Mouse (Mus musculus) embryonic facial prominence, embryonic 14.5 days (tissue): ENCODE results near the gene Map3k19. TPM values are rescaled to one million over a fixed set of nuclear protein-coding genes. Genes with fewer than 3 reads are reported as not detected.

Experiments used
- ATAC-seq: fragments of 200-750 bp; cut with Nextera tagmentation; 2 replicates; pipeline ENCODE4 v1.8.0; 2017; ENCODE audit warnings: low read depth, moderate number of reproducible peaks, moderate TSS enrichment
- DNase-seq: peaks from one replicate; pipeline ENCODE4 v3.0.0-alpha.2; 2015; ENCODE audit warnings: low spot score
- H3K27ac ChIP-seq: fragments of 300-500 bp; sonication (generic); replicated peaks from 2 replicates; pipeline ENCODE4 v1.5.1; 2014; ENCODE audit warnings: low read depth, mild to moderate bottlenecking, low read length, moderate library complexity
- H3K27me3 ChIP-seq: fragments of 300-500 bp; sonication (generic); replicated peaks from 2 replicates; pipeline ENCODE4 v1.6.1; 2014; ENCODE audit warnings: low read length; ENCODE audit not compliant: control insufficient read depth, insufficient read depth
- H3K36me3 ChIP-seq: fragments of 300-500 bp; sonication (generic); 2 replicates; pipeline ENCODE4 v1.6.1; 2014; ENCODE audit warnings: low read length, mixed read lengths; ENCODE audit not compliant: control insufficient read depth, insufficient read depth
- H3K4me1 ChIP-seq: fragments of 300-500 bp; sonication (generic); 2 replicates; pipeline ENCODE4 v1.6.1; 2014; ENCODE audit warnings: antibody characterized with exemption, low read length; ENCODE audit not compliant: control insufficient read depth, insufficient read depth
- H3K4me2 ChIP-seq: fragments of 300-500 bp; sonication (generic); 2 replicates; pipeline ENCODE4 v1.6.1; 2014; ENCODE audit warnings: low read depth, mild to moderate bottlenecking, low read length, moderate library complexity, mixed read lengths
- H3K4me3 ChIP-seq: fragments of 300-500 bp; sonication (generic); 2 replicates; pipeline ENCODE4 v1.5.1; 2014; ENCODE audit warnings: low read depth, mild to moderate bottlenecking, low read length
- H3K9ac ChIP-seq: fragments of 300-500 bp; sonication (generic); 2 replicates; pipeline ENCODE4 v1.6.1; 2014; ENCODE audit warnings: low read depth, mild to moderate bottlenecking, low read length, moderate library complexity, mixed read lengths
- H3K9me3 ChIP-seq: fragments of 300-500 bp; sonication (generic); 2 replicates; pipeline ENCODE4 v1.6.1; 2016; ENCODE audit warnings: low read length; ENCODE audit not compliant: control insufficient read depth
- WGBS: fragments of 180-500 bp; shearing (Covaris S2); extraction: QIAGEN DNeasy Blood & Tissue Kit; methylation state at CpG from one replicate; pipeline ENCODE4 v1.1.7; 2014; 5-methylcytosine and 5-hydroxymethylcytosine counted together
- polyA plus RNA-seq: library from polyadenylated mRNA; unstranded; fragments of >200 nt; fragmentation: Nextera tagmentation; extraction: Ambion mirVana; gene quantifications from 2 replicates; pipeline ENCODE4 v1.2.1, GENCODE M21; 2014

The Map3k19 gene
- polyA plus RNA-seq, 1 experiment from 2014 or later = 0.95 TPM

GRCm38 (mm10) chr1:127788943-127789342, 65.9 kb downstream of the Map3k19 start:
- no peak overlapping the region for H3K4me3 ChIP-seq
- no peak overlapping the region for H3K4me2 ChIP-seq
- H3K9ac ChIP-seq = no peak overlapping the region
- no peaks in the 10 kb centered on the region for H3K27me3 ChIP-seq
- H3K9me3 ChIP-seq = no peaks in the 10 kb centered on the region
- no peak for ATAC-seq
- WGBS = 57% methylated on average over 6 of the region's 6 CpGs
- peaks cover 7% of the 10 kb centered on the region for H3K4me1 ChIP-seq
- H3K27ac ChIP-seq = no peak overlapping the region
- no peak for DNase-seq
- H3K36me3 ChIP-seq = peaks cover 16% of the 10 kb centered on the region

- H3K4me3 ChIP-seq = no peak overlapping the region
- no peak overlapping the region for H3K9ac ChIP-seq
- H3K4me2 ChIP-seq = no peak overlapping the region
- no peaks in the 10 kb centered on the region for H3K36me3 ChIP-seq
- no peaks in the 10 kb centered on the region for H3K9me3 ChIP-seq
- WGBS = 81% methylated on average over 1 of the region's 1 CpGs
- H3K27me3 ChIP-seq = no peaks in the 10 kb centered on the region
- peaks cover 17% of the 10 kb centered on the region for H3K4me1 ChIP-seq
- H3K27ac ChIP-seq = no peak overlapping the region
- DNase-seq (no peak), ATAC-seq (no peak)
Observed at GRCm38 (mm10) chr1:127785882-127786281, 68.9 kb downstream of the Map3k19 start.

GRCm38 (mm10) chr1:127783862-127784261, 71.0 kb downstream of the Map3k19 start:
- no peak overlapping the region for H3K27ac ChIP-seq
- ATAC-seq (peak; percentile 17; the same call in 1 of the 2 replicates), DNase-seq (no peak)
- no peak overlapping the region for H3K4me2 ChIP-seq
- H3K9ac ChIP-seq = no peak overlapping the region
- no peak overlapping the region for H3K4me3 ChIP-seq
- no peaks in the 10 kb centered on the region for H3K9me3 ChIP-seq
- no peaks in the 10 kb centered on the region for H3K27me3 ChIP-seq
- peaks cover 24% of the 10 kb centered on the region for H3K4me1 ChIP-seq
- no peaks in the 10 kb centered on the region for H3K36me3 ChIP-seq

GRCm38 (mm10) chr1:127780849-127781248, 74.0 kb downstream of the Map3k19 start:
- WGBS = 66% methylated on average over 2 of the region's 2 CpGs
- no peaks in the 10 kb centered on the region for H3K27me3 ChIP-seq

GRCm38 (mm10) chr1:127780142-127780541, 74.7 kb downstream of the Map3k19 start:
- H3K27me3 ChIP-seq = no peaks in the 10 kb centered on the region
- H3K4me2 ChIP-seq = no peak overlapping the region
- WGBS = 41% methylated on average over 3 of the region's 3 CpGs
- H3K9me3 ChIP-seq = no peaks in the 10 kb centered on the region
- H3K4me3 ChIP-seq = no peak overlapping the region
- ATAC-seq (no peak), DNase-seq (no peak)
- H3K4me1 ChIP-seq = peaks cover 25% of the 10 kb centered on the region
- H3K36me3 ChIP-seq = no peaks in the 10 kb centered on the region; the same call in 1 of the 2 replicates
- H3K27ac ChIP-seq = no peak overlapping the region
- H3K9ac ChIP-seq = no peak overlapping the region

More at GRCm38 (mm10) chr1:127780849-127781248, 74.0 kb downstream of the Map3k19 start:
- ATAC-seq (no peak), DNase-seq (no peak)
- Histone ChIP-seq H3K36me3 (no peaks in the 10 kb centered on the region; the same call in 1 of the 2 replicates), H3K4me2 (no peak overlapping the region), H3K4me1 (peaks cover 26% of the 10 kb centered on the region), H3K27ac (no peak overlapping the region), H3K9ac (no peak overlapping the region), H3K9me3 (no peaks in the 10 kb centered on the region), H3K4me3 (no peak overlapping the region)

GRCm38 (mm10) chr1:127778611-127779010, 76.2 kb downstream of the Map3k19 start:
- ATAC-seq = no peak
- H3K4me2 ChIP-seq = no peak overlapping the region
- no peaks in the 10 kb centered on the region; the same call in 1 of the 2 replicates for H3K36me3 ChIP-seq
- H3K9ac ChIP-seq = no peak overlapping the region
- no peak for DNase-seq
- H3K4me3 ChIP-seq = no peak overlapping the region
- peaks cover 25% of the 10 kb centered on the region for H3K4me1 ChIP-seq
- H3K27ac ChIP-seq = no peak overlapping the region
- 82% methylated on average over 3 of the region's 3 CpGs for WGBS
- no peaks in the 10 kb centered on the region for H3K9me3 ChIP-seq
- no peaks in the 10 kb centered on the region for H3K27me3 ChIP-seq

GRCm38 (mm10) chr1:127776246-127776645, 78.6 kb downstream of the Map3k19 start:
- Histone ChIP-seq H3K4me2 (peak overlapping the region; percentile 88), H3K4me3 (peak overlapping the region; percentile 94)

GRCm38 (mm10) chr1:127775206-127775720, 79.6 kb downstream of the Map3k19 start:
- no peaks in the 10 kb centered on the region for H3K9me3 ChIP-seq
- peak overlapping the region; percentile 91 for H3K9ac ChIP-seq
- peak overlapping the region; percentile 95; the same call in 1 of the 2 replicates for H3K27ac ChIP-seq
- DNase-seq = no peak
- ATAC-seq = no peak
- peak overlapping the region; percentile 88 for H3K4me2 ChIP-seq
- no peaks in the 10 kb centered on the region for H3K27me3 ChIP-seq
- 10% methylated on average over 10 of the region's 10 CpGs for WGBS
- peaks cover 4% of the 10 kb centered on the region; the same call in 1 of the 2 replicates for H3K36me3 ChIP-seq
- peak overlapping the region; percentile 94 for H3K4me3 ChIP-seq
- H3K4me1 ChIP-seq = peaks cover 19% of the 10 kb centered on the region

More at GRCm38 (mm10) chr1:127776246-127776645, 78.6 kb downstream of the Map3k19 start:
- H3K9ac ChIP-seq = peak overlapping the region; percentile 10; the same call in 1 of the 2 replicates
- peaks cover 4% of the 10 kb centered on the region; the same call in 1 of the 2 replicates for H3K36me3 ChIP-seq
- 55% methylated on average over 6 of the region's 6 CpGs for WGBS
- H3K9me3 ChIP-seq = no peaks in the 10 kb centered on the region
- DNase-seq = no peak
- peaks cover 19% of the 10 kb centered on the region for H3K4me1 ChIP-seq
- no peaks in the 10 kb centered on the region for H3K27me3 ChIP-seq
- ATAC-seq = no peak
- H3K27ac ChIP-seq = no peak overlapping the region

GRCm38 (mm10) chr1:127774501-127774880, 80.3 kb downstream of the Map3k19 start:
- peaks cover 15% of the 10 kb centered on the region for H3K4me1 ChIP-seq
- DNase-seq = peak; percentile 52
- peak overlapping the region; percentile 91 for H3K9ac ChIP-seq
- H3K36me3 ChIP-seq = peaks cover 4% of the 10 kb centered on the region; the same call in 1 of the 2 replicates
- ATAC-seq = peak; percentile 45
- H3K4me3 ChIP-seq = peak overlapping the region; percentile 94
- H3K27me3 ChIP-seq = no peaks in the 10 kb centered on the region
- H3K4me2 ChIP-seq = peak overlapping the region; percentile 88
- WGBS = 0% methylated on average over 30 of the region's 31 CpGs
- peak overlapping the region; percentile 95 for H3K27ac ChIP-seq
- no peaks in the 10 kb centered on the region for H3K9me3 ChIP-seq
